Mouse (Mus musculus) urinary bladder, postnatal 36 days (tissue): ENCODE data around the gene Gm11985.
A peak's percentile ranks its signal among the peaks of the same experiment; 100 is the strongest.

Experiments
- DNase-seq, 2 experiments: peaks; one replicate each; pipeline ENCODE4 v3.0.0; 2022; ENCODE audit warnings: low spot score in 2 of 2, mixed read lengths in 1 of 2

The Gm11985 gene

GRCm38 (mm10) chr11:7156427-7156826 lies 31.9 kb downstream of the Gm11985 start:
- no peak for DNase-seq

DNA sequence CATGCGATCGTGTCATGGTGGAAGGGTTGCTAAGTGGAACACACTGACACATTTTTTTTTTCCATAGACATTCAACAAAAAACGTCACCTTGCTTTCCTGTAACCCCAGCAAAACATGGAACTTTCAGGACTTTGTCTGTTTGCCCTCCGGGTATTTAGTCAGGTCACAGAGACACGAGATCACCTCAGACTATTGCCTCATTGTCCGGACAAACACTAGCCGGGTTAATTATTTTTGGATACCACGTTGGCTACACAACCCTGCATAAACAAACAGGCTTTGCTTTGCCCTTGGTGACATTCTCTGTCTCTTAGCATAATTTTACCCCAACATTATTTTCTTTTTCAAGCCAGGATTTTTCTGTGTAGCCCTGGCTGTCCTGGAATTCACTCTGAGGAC lies 35.3 kb downstream of the Gm11985 start:
- no peak for DNase-seq

- no peak for DNase-seq
Observed at GRCm38 (mm10) chr11:7152371-7152770, 36.0 kb downstream of the Gm11985 start.

- DNase-seq, result no peak
Observed at GRCm38 (mm10) chr11:7150511-7150910, 37.9 kb downstream of the Gm11985 start.

DNA sequence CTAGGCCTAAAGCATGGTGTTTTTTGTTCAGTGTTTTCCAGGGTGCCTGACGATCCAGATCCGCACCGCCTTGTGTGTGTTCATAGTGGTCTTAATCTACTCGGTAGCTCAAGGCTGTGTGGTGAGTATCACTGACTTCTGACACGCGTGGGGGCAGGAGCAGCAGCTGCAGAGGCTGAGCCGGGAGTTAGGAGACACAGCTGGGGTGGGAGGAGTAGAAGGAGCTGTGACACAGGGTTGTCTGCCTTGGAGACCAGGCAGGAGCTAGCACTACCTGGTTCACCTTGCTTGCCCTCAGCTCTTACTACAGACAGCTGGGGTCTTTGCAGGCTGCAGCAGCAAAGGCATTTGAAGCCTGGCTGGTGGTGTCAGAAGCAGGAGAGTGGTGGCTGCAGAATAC lies 38.9 kb downstream of the Gm11985 start:
- DNase-seq, result no peak

DNA sequence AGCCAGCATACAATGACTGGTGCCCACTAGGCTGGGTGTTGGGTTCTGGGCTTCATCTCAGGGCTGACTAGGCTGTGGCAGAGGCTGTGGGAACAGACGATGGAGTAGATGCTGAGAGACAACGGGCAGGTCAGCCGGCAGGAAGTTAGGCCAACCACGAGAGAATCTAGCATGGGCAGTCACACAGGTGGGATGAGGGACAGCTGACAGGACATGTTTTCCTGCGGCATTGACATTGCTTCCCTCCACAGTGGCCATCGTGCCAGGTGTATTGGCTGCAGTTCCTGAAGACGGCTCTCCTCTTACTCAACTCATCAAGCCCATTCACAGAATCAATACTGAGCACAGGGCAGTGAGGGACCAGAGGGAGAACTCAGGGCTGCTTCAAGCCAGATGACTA lies 40.4 kb downstream of the Gm11985 start:
- DNase-seq, result no peak

DNA sequence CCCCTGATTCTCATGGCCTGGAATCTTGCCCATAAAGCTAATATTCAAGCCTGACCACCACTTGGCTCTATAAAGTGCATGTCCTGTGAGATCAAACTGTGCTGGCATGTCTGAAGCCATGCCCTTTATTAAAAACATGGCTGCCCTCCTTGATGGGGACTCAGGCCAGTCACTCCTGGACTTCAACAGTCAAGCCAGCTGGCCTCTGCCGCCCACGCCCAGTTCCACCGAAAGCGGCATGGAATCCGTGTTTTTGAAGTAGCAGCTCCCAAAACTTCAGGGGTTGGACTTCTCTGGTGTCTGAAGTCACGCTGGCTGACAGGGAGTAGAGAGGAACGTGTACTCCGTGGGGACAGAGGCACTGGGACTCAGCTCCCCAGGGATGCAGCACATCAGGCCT lies 40.8 kb downstream of the Gm11985 start:
- DNase-seq, result no peak

DNA sequence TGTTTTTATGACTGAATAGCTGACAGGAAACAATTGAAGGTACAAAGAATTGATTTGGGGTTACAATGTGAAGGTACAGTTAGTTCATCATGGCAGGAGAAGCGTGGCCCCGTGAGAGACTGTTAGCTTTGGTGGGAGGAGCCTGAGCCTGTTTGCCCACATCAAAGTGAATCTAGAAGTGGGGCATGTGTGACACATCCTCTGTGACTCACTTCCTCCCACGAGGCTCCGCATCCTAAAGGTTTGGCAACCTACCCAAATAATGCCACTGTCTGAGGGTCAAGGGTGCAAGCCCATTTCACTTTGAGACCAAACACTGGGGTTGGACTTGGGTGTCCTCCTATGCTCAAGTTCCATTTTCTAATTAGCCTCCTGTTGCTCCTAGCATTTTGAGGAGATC lies 43.1 kb downstream of the Gm11985 start:
- DNase-seq, result no peak

- no peak for DNase-seq
Observed at GRCm38 (mm10) chr11:7144369-7144768, 44.0 kb downstream of the Gm11985 start.

GRCm38 (mm10) chr11:7142725-7143124 lies 45.6 kb downstream of the Gm11985 start:
- DNase-seq, result peak; percentile 32 to 44

GRCm38 (mm10) chr11:7140449-7140848 lies 47.9 kb downstream of the Gm11985 start:
- DNase-seq, result peak in 1 of 2 experiments; percentile 13

- DNase-seq, result no peak
Observed at GRCm38 (mm10) chr11:7138370-7138769, 50.0 kb downstream of the Gm11985 start.

DNA sequence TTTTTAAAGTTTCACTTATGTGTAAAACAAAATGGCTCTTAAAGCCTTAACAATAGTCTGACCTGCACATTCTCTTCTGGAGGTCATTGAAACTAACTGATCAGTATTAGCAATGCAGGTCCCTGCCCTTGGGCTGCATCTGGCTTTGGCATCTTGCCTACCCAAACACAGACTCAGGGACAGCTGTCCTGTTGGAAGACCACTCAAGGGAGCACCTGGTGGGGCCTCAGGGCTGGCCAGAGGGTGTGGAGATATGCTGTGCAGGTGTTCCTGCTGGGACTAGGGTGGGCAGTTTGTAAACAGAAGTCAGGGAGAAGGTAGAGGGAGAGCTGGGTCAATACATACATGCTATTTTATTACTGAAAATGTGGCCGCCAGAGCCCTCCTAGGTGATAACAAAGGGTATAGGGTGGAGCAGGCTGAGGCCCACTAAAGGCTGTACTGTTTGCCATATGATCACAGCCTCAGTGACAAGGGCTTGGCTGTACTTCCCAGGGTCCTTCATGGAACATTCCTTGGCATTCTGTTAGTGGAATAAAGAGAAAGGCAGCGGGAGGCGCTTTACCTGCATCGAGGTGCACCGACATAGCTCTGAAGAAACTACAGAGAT lies 52.0 kb downstream of the Gm11985 start:
- no peak for DNase-seq

- DNase-seq, result no peak
Observed at GRCm38 (mm10) chr11:7135763-7136162, 52.6 kb downstream of the Gm11985 start.

GRCm38 (mm10) chr11:7135301-7135700 lies 53.1 kb downstream of the Gm11985 start:
- no peak for DNase-seq

DNA sequence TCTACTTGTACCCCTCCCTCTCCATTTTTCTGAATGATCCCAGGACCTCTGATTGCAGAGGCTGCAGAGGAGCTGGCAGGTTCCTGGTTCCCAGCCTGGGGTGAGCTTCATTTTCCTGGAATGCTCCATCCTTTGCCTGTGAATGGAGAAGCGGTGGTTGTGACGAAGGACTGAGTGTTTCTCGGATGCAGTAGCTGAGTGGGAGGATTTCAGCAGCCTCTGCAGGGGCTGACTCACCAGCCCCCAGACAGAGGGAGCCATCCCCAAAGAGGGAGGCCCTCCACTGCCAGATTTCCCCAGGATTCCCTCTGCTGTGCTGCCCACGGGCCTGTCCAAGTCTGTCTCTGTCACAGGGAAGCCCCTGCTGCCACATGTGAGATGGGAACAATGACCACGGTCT lies 54.0 kb downstream of the Gm11985 start:
- no peak for DNase-seq

- DNase-seq, result no peak
Observed at GRCm38 (mm10) chr11:7133736-7134135, 54.6 kb downstream of the Gm11985 start.
